Mouse (Mus musculus): Measurements from ENCODE around the gene Egfl6. TPM values are rescaled to one million over a fixed set of nuclear protein-coding genes. Genes with fewer than 3 reads are reported as not detected.

Gene Egfl6
- polyA plus RNA-seq (2015; fragmentation: Nextera tagmentation; extraction: Ambion mirVana), result 4.8 and 9.5 TPM in 2 replicates

GRCm38 (mm10) chrX:166584947-166585824 is at the start of gene Egfl6:
Egfl6 (minus strand) TSS chrX:166585720.
- no peak within 1 kb of the TSS for H3K27ac ChIP-seq
- peaks cover 21% of the 10 kb centered on the region for H3K27me3 ChIP-seq
- peak within 1 kb of the TSS; percentile 75 for H3K4me2 ChIP-seq
- H3K4me3 ChIP-seq, result peak within 1 kb of the TSS; percentile 41
- no peaks in the 10 kb centered on the region for H3K36me3 ChIP-seq
- ATAC-seq (replicated peaks; ENCODE audit: insufficient number of reproducible peaks, insufficient read depth, low FRiP score, low read depth), result no peak
- no peak within 1 kb of the TSS for H3K9ac ChIP-seq
- H3K9me3 ChIP-seq (replicated peaks), result no peaks in the 10 kb centered on the region
- WGBS, result 17% methylated on average over 37 of the region's 39 CpGs
- H3K4me1 ChIP-seq (replicated peaks), result 0 out of 2 replicates have a peak, but pooled peaks cover 3% of the 10 kb centered on the region

- Histone ChIP-seq H3K4me2 (no peak overlapping the region), H3K36me3 (no peaks in the 10 kb centered on the region), H3K9ac (no peak overlapping the region), H3K4me1 (replicated peaks) (0 out of 2 replicates have a peak, but pooled peaks cover 4% of the 10 kb centered on the region), H3K27me3 (no peaks in the 10 kb centered on the region), H3K27ac (no peak overlapping the region), H3K4me3 (no peak overlapping the region), H3K9me3 (replicated peaks) (no peaks in the 10 kb centered on the region)
- ATAC-seq (replicated peaks; ENCODE audit: insufficient number of reproducible peaks, insufficient read depth, low FRiP score, low read depth), result no peak
- 50% methylated on average over 3 of the region's 3 CpGs for WGBS
These were observed 41.5 kb upstream of the Egfl6 start for GRCm38 (mm10) chrX:166626866-166627570.

GRCm38 (mm10) chrX:166626174-166626573 is 40.7 kb upstream of the Egfl6 start:
- no peaks in the 10 kb centered on the region for H3K36me3 ChIP-seq
- 0 out of 2 replicates have a peak, but pooled peaks cover 4% of the 10 kb centered on the region for H3K4me1 ChIP-seq (replicated peaks)
- no peak overlapping the region for H3K9ac ChIP-seq
- H3K4me3 ChIP-seq, result no peak overlapping the region
- no peak overlapping the region for H3K27ac ChIP-seq
- no peak overlapping the region for H3K4me2 ChIP-seq
- H3K27me3 ChIP-seq, result no peaks in the 10 kb centered on the region
- 74% methylated on average over 4 of the region's 4 CpGs for WGBS
- no peaks in the 10 kb centered on the region for H3K9me3 ChIP-seq (replicated peaks)
- ATAC-seq (replicated peaks; ENCODE audit: insufficient number of reproducible peaks, insufficient read depth, low FRiP score, low read depth), result no peak

GRCm38 (mm10) chrX:166623176-166623575 is 37.7 kb upstream of the Egfl6 start:
- no peak for ATAC-seq (replicated peaks; ENCODE audit: insufficient number of reproducible peaks, insufficient read depth, low FRiP score, low read depth)
- Histone ChIP-seq H3K4me1 (replicated peaks) (0 out of 2 replicates have a peak, but pooled peaks cover 4% of the 10 kb centered on the region), H3K4me3 (no peak overlapping the region), H3K27ac (no peak overlapping the region), H3K36me3 (no peaks in the 10 kb centered on the region), H3K9me3 (replicated peaks) (no peaks in the 10 kb centered on the region), H3K4me2 (no peak overlapping the region), H3K9ac (no peak overlapping the region), H3K27me3 (no peaks in the 10 kb centered on the region)
- 64% methylated on average over 3 of the region's 3 CpGs for WGBS

GRCm38 (mm10) chrX:166621560-166622301 is 36.2 kb upstream of the Egfl6 start:
- Histone ChIP-seq H3K9me3 (replicated peaks) (no peaks in the 10 kb centered on the region), H3K27me3 (no peaks in the 10 kb centered on the region), H3K4me2 (no peak overlapping the region), H3K4me3 (no peak overlapping the region), H3K36me3 (no peaks in the 10 kb centered on the region), H3K9ac (no peak overlapping the region), H3K4me1 (replicated peaks) (0 out of 2 replicates have a peak, but pooled peaks cover 1% of the 10 kb centered on the region), H3K27ac (no peak overlapping the region)
- ATAC-seq (replicated peaks; ENCODE audit: insufficient number of reproducible peaks, insufficient read depth, low FRiP score, low read depth), result no peak
- WGBS, result 62% methylated on average over 9 of the region's 9 CpGs

- no peak overlapping the region for H3K4me3 ChIP-seq
- no peak overlapping the region for H3K9ac ChIP-seq
- H3K27me3 ChIP-seq, result no peaks in the 10 kb centered on the region
- ATAC-seq (replicated peaks; ENCODE audit: insufficient number of reproducible peaks, insufficient read depth, low FRiP score, low read depth), result no peak
- H3K9me3 ChIP-seq (replicated peaks), result no peaks in the 10 kb centered on the region
- no peaks in the 10 kb centered on the region for H3K36me3 ChIP-seq
- H3K4me1 ChIP-seq (replicated peaks), result no peaks in the 10 kb centered on the region
- no peak overlapping the region for H3K27ac ChIP-seq
- WGBS, result 73% methylated on average over 6 of the region's 6 CpGs
- no peak overlapping the region for H3K4me2 ChIP-seq
These were observed 35.4 kb upstream of the Egfl6 start for GRCm38 (mm10) chrX:166620900-166621299.

- H3K27ac ChIP-seq, result no peak overlapping the region
- no peaks in the 10 kb centered on the region for H3K27me3 ChIP-seq
- H3K36me3 ChIP-seq, result no peaks in the 10 kb centered on the region
- no peak overlapping the region for H3K9ac ChIP-seq
- ATAC-seq (replicated peaks; ENCODE audit: insufficient number of reproducible peaks, insufficient read depth, low FRiP score, low read depth), result no peak
- no peaks in the 10 kb centered on the region for H3K9me3 ChIP-seq (replicated peaks)
- 80% methylated on average over 4 of the region's 4 CpGs for WGBS
- H3K4me3 ChIP-seq, result no peak overlapping the region
- no peak overlapping the region for H3K4me2 ChIP-seq
- H3K4me1 ChIP-seq (replicated peaks), result no peaks in the 10 kb centered on the region
These were observed 33.6 kb upstream of the Egfl6 start for GRCm38 (mm10) chrX:166619084-166619483.

GRCm38 (mm10) chrX:166615191-166615590 is 29.7 kb upstream of the Egfl6 start:
- Histone ChIP-seq H3K4me1 (replicated peaks) (no peaks in the 10 kb centered on the region), H3K27me3 (no peaks in the 10 kb centered on the region), H3K36me3 (no peaks in the 10 kb centered on the region), H3K27ac (no peak overlapping the region), H3K4me2 (no peak overlapping the region), H3K4me3 (no peak overlapping the region), H3K9me3 (replicated peaks) (no peaks in the 10 kb centered on the region), H3K9ac (no peak overlapping the region)
- WGBS, result 77% methylated on average over 7 of the region's 7 CpGs
- no peak for ATAC-seq (replicated peaks; ENCODE audit: insufficient number of reproducible peaks, insufficient read depth, low FRiP score, low read depth)

- Histone ChIP-seq H3K4me1 (replicated peaks) (no peaks in the 10 kb centered on the region), H3K9ac (no peak overlapping the region), H3K4me2 (no peak overlapping the region), H3K27me3 (no peaks in the 10 kb centered on the region), H3K27ac (no peak overlapping the region), H3K9me3 (replicated peaks) (no peaks in the 10 kb centered on the region), H3K4me3 (no peak overlapping the region), H3K36me3 (no peaks in the 10 kb centered on the region)
- WGBS, result 57% methylated on average over 1 of the region's 1 CpGs
- no peak for ATAC-seq (replicated peaks; ENCODE audit: insufficient number of reproducible peaks, insufficient read depth, low FRiP score, low read depth)
These were observed 9.4 kb downstream of the Egfl6 start for GRCm38 (mm10) chrX:166576111-166576510.

- WGBS, result 85% methylated on average over 6 of the region's 6 CpGs
- Histone ChIP-seq H3K27me3 (no peaks in the 10 kb centered on the region), H3K27ac (no peak overlapping the region), H3K4me2 (no peak overlapping the region), H3K9ac (no peak overlapping the region), H3K4me1 (replicated peaks) (no peaks in the 10 kb centered on the region), H3K4me3 (no peak overlapping the region), H3K9me3 (replicated peaks) (no peaks in the 10 kb centered on the region), H3K36me3 (no peaks in the 10 kb centered on the region)
- no peak for ATAC-seq (replicated peaks; ENCODE audit: insufficient number of reproducible peaks, insufficient read depth, low FRiP score, low read depth)
These were observed 19.5 kb downstream of the Egfl6 start for GRCm38 (mm10) chrX:166565983-166566382.

GRCm38 (mm10) chrX:166565401-166565800 is 20.1 kb downstream of the Egfl6 start:
- H3K9ac ChIP-seq, result no peak overlapping the region
- no peaks in the 10 kb centered on the region for H3K36me3 ChIP-seq
- no peak overlapping the region for H3K4me2 ChIP-seq
- no peaks in the 10 kb centered on the region for H3K27me3 ChIP-seq
- no peaks in the 10 kb centered on the region for H3K4me1 ChIP-seq (replicated peaks)
- ATAC-seq (replicated peaks; ENCODE audit: insufficient number of reproducible peaks, insufficient read depth, low FRiP score, low read depth), result no peak
- no peak overlapping the region for H3K27ac ChIP-seq
- H3K4me3 ChIP-seq, result no peak overlapping the region
- 59% methylated on average over 5 of the region's 5 CpGs for WGBS
- no peaks in the 10 kb centered on the region for H3K9me3 ChIP-seq (replicated peaks)
